ENCODE assay signal across 20 mouse cellular contexts in the genomic region with DNA sequence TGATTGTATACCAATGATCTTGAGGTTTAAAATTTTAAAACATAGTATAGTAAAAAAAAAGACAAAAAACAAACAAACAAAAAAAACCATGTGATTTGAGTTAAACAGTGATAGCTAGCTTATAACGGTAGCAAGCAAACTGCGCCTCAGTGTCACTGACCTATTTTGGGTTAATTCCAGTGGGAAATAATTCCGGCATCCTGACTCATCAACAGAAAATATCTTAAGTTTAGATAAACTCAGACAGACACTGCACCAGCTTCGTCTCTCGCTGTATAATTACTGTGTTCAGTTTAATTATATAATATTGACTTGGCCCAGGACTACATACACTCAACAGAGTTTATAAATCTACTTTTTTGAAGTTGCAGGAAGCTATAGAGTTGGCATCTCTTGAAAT.
"Had no signal": no experiment of that assay in that cellular context is flagged by ENCODE, and none has a peak within 500 bp of the region (broad histone marks: within the 10 kb centered on the region; RNA-seq: fewer than 3 reads in every experiment).

No protein-coding gene starts in this region.

- DNase-seq: gastrocnemius, postnatal 25 days; heart, adult 2 months; heart, postnatal 10 days; heart, postnatal 4 days; kidney, adult 18-20 months; kidney, adult 8-10 months; kidney, postnatal 10 days; kidney, postnatal 25 days; kidney, postnatal 4 days; layer of hippocampus, adult 9-11 months; left cerebral cortex, postnatal 4 days had no signal

- H3K27ac ChIP-seq: heart, adult 2 months; heart, embryonic 10.5 days; hindbrain, embryonic 10.5 days; hindbrain, embryonic 12.5 days; hindbrain, embryonic 14.5 days; intestine, embryonic 15.5 days; limb, embryonic 13.5 days; limb, embryonic 15.5 days; liver, embryonic 14.5 days had no signal

- H3K4me3 ChIP-seq: heart, adult 2 months; heart, embryonic 10.5 days; heart, embryonic 12.5 days; hindbrain, embryonic 10.5 days; hindbrain, embryonic 12.5 days; intestine, embryonic 15.5 days; limb, embryonic 13.5 days; limb, embryonic 15.5 days had no signal
